Comparison of ENCODE assay signal across 28 mouse cellular contexts in genomic region chr2:11690201-11690890, GRCm38 (mm10). TPM values are rescaled to one million over a fixed set of nuclear protein-coding genes. Genes with fewer than 3 reads are reported as not detected.
DNase-seq lines count a peak whose midpoint lies in the region; ATAC-seq lines count a peak whose summit lies in the region.
"Had no signal": no experiment of that assay in that cellular context is flagged by ENCODE, and none has a peak within 500 bp of the region (broad histone marks: within the 10 kb centered on the region; RNA-seq: fewer than 3 reads in every experiment).

No protein-coding gene starts in this region.

- WGBS in intestine, embryonic 16.5 days: 68% methylated on average over 8 of the region's 8 CpGs

- no peak overlapping the region for H3K4me2 ChIP-seq in intestine, embryonic 16.5 days (ENCODE audit: low read depth, low read length)
- H3K4me2 ChIP-seq: embryonic facial prominence, embryonic 12.5 days; embryonic facial prominence, embryonic 15.5 days; heart, embryonic 12.5 days; heart, embryonic 15.5 days; hindbrain, embryonic 13.5 days; intestine, embryonic 15.5 days had no signal

- no peaks in the 10 kb centered on the region for H3K36me3 ChIP-seq in intestine, embryonic 16.5 days (ENCODE audit: control insufficient read depth, insufficient read depth, low read length)
- H3K36me3 ChIP-seq: embryonic facial prominence, embryonic 12.5 days; embryonic facial prominence, embryonic 15.5 days; heart, embryonic 12.5 days; heart, embryonic 15.5 days; hindbrain, embryonic 10.5 days; hindbrain, embryonic 13.5 days; intestine, embryonic 15.5 days had no signal

- H3K4me1 ChIP-seq in intestine, embryonic 16.5 days (ENCODE audit: control insufficient read depth, insufficient read depth, low read length): no peaks in the 10 kb centered on the region
- H3K4me1 ChIP-seq: embryonic facial prominence, embryonic 12.5 days; embryonic facial prominence, embryonic 15.5 days; heart, embryonic 12.5 days; heart, embryonic 15.5 days; hindbrain, embryonic 10.5 days; hindbrain, embryonic 13.5 days; intestine, embryonic 15.5 days had no signal

- no peak overlapping the region for H3K27ac ChIP-seq in intestine, embryonic 16.5 days (ENCODE audit: low read length)
- H3K27ac ChIP-seq: embryonic facial prominence, embryonic 12.5 days; embryonic facial prominence, embryonic 15.5 days; heart, embryonic 15.5 days; hindbrain, embryonic 10.5 days; hindbrain, embryonic 13.5 days; intestine, embryonic 15.5 days had no signal

- no peaks in the 10 kb centered on the region for H3K27me3 ChIP-seq in intestine, embryonic 16.5 days (replicated peaks; ENCODE audit: control insufficient read depth, insufficient read depth, low read length)
- H3K27me3 ChIP-seq: embryonic facial prominence, embryonic 12.5 days; embryonic facial prominence, embryonic 15.5 days; heart, embryonic 12.5 days; heart, embryonic 15.5 days; hindbrain, embryonic 13.5 days; intestine, embryonic 15.5 days had no signal

- no peak overlapping the region for H3K9ac ChIP-seq in intestine, embryonic 16.5 days (ENCODE audit: low read depth, low read length)
- H3K9ac ChIP-seq: embryonic facial prominence, embryonic 12.5 days; embryonic facial prominence, embryonic 15.5 days; heart, embryonic 12.5 days; heart, embryonic 15.5 days; hindbrain, embryonic 13.5 days; intestine, embryonic 15.5 days had no signal

- ATAC-seq in granulocyte monocyte progenitor cell, adult 5-6 weeks (replicated peaks; ENCODE audit: poor library complexity, severe bottlenecking): peak; percentile 65
- ATAC-seq in intestine, embryonic 16.5 days: no peak
- ATAC-seq: activated CD4-positive, CD25-positive, alpha-beta regulatory T cell, adult 4 months; forebrain, embryonic 14.5 days; hindbrain, embryonic 16.5 days; intestine, embryonic 15.5 days had no signal

- no peaks in the 10 kb centered on the region for H3K9me3 ChIP-seq in intestine, embryonic 16.5 days (ENCODE audit: control insufficient read depth, low read length)
- H3K9me3 ChIP-seq: embryonic facial prominence, embryonic 12.5 days; embryonic facial prominence, embryonic 15.5 days; heart, embryonic 12.5 days; heart, embryonic 15.5 days; hindbrain, embryonic 10.5 days; hindbrain, embryonic 13.5 days; intestine, embryonic 15.5 days had no signal

- H3K4me3 ChIP-seq in intestine, embryonic 16.5 days (ENCODE audit: low read length): no peak overlapping the region
- H3K4me3 ChIP-seq: embryonic facial prominence, embryonic 12.5 days; embryonic facial prominence, embryonic 15.5 days; heart, embryonic 12.5 days; heart, embryonic 15.5 days; hindbrain, embryonic 10.5 days; hindbrain, embryonic 13.5 days; intestine, embryonic 15.5 days had no signal

- peak; percentile 57 to 58 for DNase-seq in cerebellum, postnatal 10 days
- no peak for DNase-seq in cerebellum, adult 9-10 months
- peak; percentile 16 for DNase-seq in testis, postnatal 10 days (ENCODE audit: low spot score)
- DNase-seq in testis, postnatal 14 days (ENCODE audit: low spot score): no peak
- no peak for DNase-seq in spleen, postnatal 4 days (ENCODE audit: low spot score in 2 of 2)
- DNase-seq: adrenal gland, adult 8-10 months; adrenal gland, postnatal 25 days; B cell, adult 2 months; cerebellum, adult 18-20 months; cerebellum, adult 9-11 months; heart, adult 18-20 months; heart, postnatal 10 days; heart, postnatal 36 days had no signal

RNA-seq across cellular contexts. Expression of gene Il15ra, which starts 14.7 kb away (rescaled TPM):
- total RNA-seq in granulocyte monocyte progenitor cell, adult 5-6 weeks (2014; fragmentation: Nextera tagmentation): 25.4 and 26.0 TPM in 2 replicates
- 14.3 and 26.1 TPM in 2 replicates for total RNA-seq in granulocyte monocyte progenitor cell, adult 5-6 weeks (2017)
- polyA plus RNA-seq in intestine, embryonic 16.5 days (2015; fragmentation: Nextera tagmentation; extraction: Ambion mirVana): 2.0 and 2.2 TPM in 2 replicates

RNA-seq across cellular contexts. Expression of gene Il2ra, which starts 47.7 kb away (rescaled TPM):
- not detected in 2 replicates for total RNA-seq in granulocyte monocyte progenitor cell, adult 5-6 weeks (2014; fragmentation: Nextera tagmentation)
- total RNA-seq in granulocyte monocyte progenitor cell, adult 5-6 weeks (2017): not detected in 2 replicates
- 0.10 and 0.12 TPM in 2 replicates for polyA plus RNA-seq in intestine, embryonic 16.5 days (2015; fragmentation: Nextera tagmentation; extraction: Ambion mirVana)
- total RNA-seq: common myeloid progenitor, adult 5-6 weeks; MEL had no signal
- polyA plus RNA-seq: embryonic facial prominence, embryonic 12.5 days; embryonic facial prominence, embryonic 15.5 days; forebrain, embryonic 11.5 days; forebrain, embryonic 14.5 days; heart, embryonic 12.5 days; hindbrain, embryonic 10.5 days had no signal

Comparison
In these comparisons a context has a peak if more than half of its experiments do, and no peak if none do; other contexts are left out.
1. DNase-seq: peak in cerebellum, postnatal 10 days (2 of 2) and testis, postnatal 10 days (single experiment); none in cerebellum, adult 9-10 months (single experiment), testis, postnatal 14 days (single experiment) and spleen, postnatal 4 days (0 of 2).